ENCODE assay signal across 33 mouse cellular contexts in the genomic region with DNA sequence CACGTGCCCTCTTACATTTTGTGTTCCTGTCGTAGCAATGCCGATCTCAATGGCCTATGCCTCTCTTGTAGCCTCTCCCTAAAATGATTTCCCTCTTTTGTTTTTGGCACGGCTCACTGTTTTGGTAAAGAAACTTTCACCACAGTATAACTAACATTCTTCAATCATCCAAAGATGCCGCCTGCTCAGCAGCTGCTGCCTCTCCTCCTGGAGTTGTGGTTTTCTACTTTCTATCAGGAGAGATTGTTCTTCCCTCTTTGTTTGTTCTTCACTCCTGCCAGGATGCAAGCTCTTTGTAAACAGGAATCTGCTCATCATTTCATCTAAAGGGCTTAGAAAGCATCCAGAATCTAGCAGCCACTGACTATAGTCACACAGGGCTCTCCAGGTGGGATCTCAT. TPM values are rescaled to one million over a fixed set of nuclear protein-coding genes. Genes with fewer than 3 reads are reported as not detected.
DNase-seq lines count a peak whose midpoint lies in the region; ATAC-seq and TF ChIP-seq lines count a peak whose summit lies in the region.
"Had no signal": no experiment of that assay in that cellular context is flagged by ENCODE, and none has a peak within 500 bp of the region (broad histone marks: within the 10 kb centered on the region; RNA-seq: fewer than 3 reads in every experiment).

No protein-coding gene starts in this region.

- no peaks in the 10 kb centered on the region for H3K27me3 ChIP-seq in heart, adult 2 months (ENCODE audit: control insufficient read depth, insufficient read depth, low read length)
- H3K27me3 ChIP-seq in lung, postnatal 0 days (replicated peaks; ENCODE audit: insufficient read depth, low read length) = no peaks in the 10 kb centered on the region
- H3K27me3 ChIP-seq: forebrain, embryonic 15.5 days; hindbrain, embryonic 13.5 days; intestine, embryonic 15.5 days; Patski had no signal

- WGBS in heart, adult 2 months = 67% methylated on average over 5 of the region's 5 CpGs
- WGBS in lung, postnatal 0 days = 59% methylated on average over 5 of the region's 5 CpGs

- no peak overlapping the region for H3K9ac ChIP-seq in heart, adult 2 months (ENCODE audit: low read depth, low read length)
- no peak overlapping the region for H3K9ac ChIP-seq in lung, postnatal 0 days (replicated peaks; ENCODE audit: low read depth)
- H3K9ac ChIP-seq: embryonic facial prominence, embryonic 13.5 days; forebrain, embryonic 12.5 days; forebrain, embryonic 15.5 days; heart, embryonic 13.5 days; hindbrain, embryonic 13.5 days; intestine, embryonic 15.5 days had no signal

- TF ChIP-seq CTCF in heart, adult 2 months (IDR thresholded peaks at IDR 0.05) = no peak
- TF ChIP-seq CTCF in lung, postnatal 0 days (IDR thresholded peaks at IDR 0.05) = no peak

- no peak for TF ChIP-seq POLR2A in heart, adult 2 months (IDR thresholded peaks at IDR 0.05; ENCODE audit: insufficient read depth, low read depth, low read length)

- DNase-seq in heart, adult 2 months = no peak
- no peak for DNase-seq in heart, postnatal 25 days (ENCODE audit: low spot score)
- DNase-seq in 3T3-L1 (ENCODE audit: low read depth, low spot score) (peak; percentile 36), NIH3T3 (ENCODE audit: low read depth) (peak; percentile 46)
- no peak for DNase-seq in lung, postnatal 0 days (ENCODE audit: low spot score)
- no peak for DNase-seq in T-cell, adult 2 months (ENCODE audit: low spot score)
- DNase-seq: adrenal gland, adult 2 months; adrenal gland, postnatal 14 days; cerebellum, adult 11-12 months; cerebellum, adult 8-10 months; cerebellum, postnatal 10 days; cerebellum, postnatal 36 days; embryo, embryonic 11 days; gastrocnemius, postnatal 14 days; heart, adult 18-20 months; heart, postnatal 36 days had no signal

- H3K4me1 ChIP-seq in heart, adult 2 months (ENCODE audit: control insufficient read depth, insufficient read depth, low read length) = peaks cover 20% of the 10 kb centered on the region
- H3K4me1 ChIP-seq in lung, postnatal 0 days (ENCODE audit: insufficient read depth, low read depth, low read length) = no peaks in the 10 kb centered on the region
- H3K4me1 ChIP-seq: forebrain, embryonic 15.5 days had no signal

- intact Hi-C loops in heart, adult 2 months (cut with DNase I) = loop anchor here (2.0 to 5.0 kb wide), 3 partner anchors 219 to 338 kb away; no protein-coding TSS in a partner anchor
- intact Hi-C loops in heart, postnatal 25 days (cut with DNase I) = loop anchor here (5.0 kb wide), 2 partner anchors 219 to 339 kb away; no protein-coding TSS in a partner anchor

- no peaks in the 10 kb centered on the region for H3K9me3 ChIP-seq in lung, postnatal 0 days (ENCODE audit: low read length)
- H3K9me3 ChIP-seq: embryonic facial prominence, embryonic 10.5 days; embryonic facial prominence, embryonic 13.5 days; forebrain, embryonic 12.5 days; forebrain, embryonic 15.5 days; heart, embryonic 10.5 days; heart, embryonic 13.5 days; hindbrain, embryonic 10.5 days; hindbrain, embryonic 13.5 days; intestine, embryonic 15.5 days had no signal

- H3K79me2 ChIP-seq in heart, adult 2 months (replicated peaks; ENCODE audit: control insufficient read depth, insufficient read depth, low read length) = no peaks in the 10 kb centered on the region

- H3K36me3 ChIP-seq in heart, adult 2 months (ENCODE audit: control insufficient read depth, insufficient read depth, low read length) = no peaks in the 10 kb centered on the region
- no peaks in the 10 kb centered on the region for H3K36me3 ChIP-seq in lung, postnatal 0 days (ENCODE audit: insufficient read depth, low read length)
- H3K36me3 ChIP-seq: embryonic facial prominence, embryonic 10.5 days; embryonic facial prominence, embryonic 13.5 days; forebrain, embryonic 12.5 days; heart, embryonic 10.5 days; heart, embryonic 13.5 days; hindbrain, embryonic 10.5 days; intestine, embryonic 15.5 days had no signal

- no peak for TF ChIP-seq EP300 in heart, adult 2 months (IDR thresholded peaks at IDR 0.05; ENCODE audit: insufficient read depth, low read depth, low read length)
- TF ChIP-seq EP300 in lung, postnatal 0 days (IDR thresholded peaks at IDR 0.05) = no peak

- no peak for ATAC-seq in lung, postnatal 0 days
- ATAC-seq: forebrain, embryonic 15.5 days; hindbrain, embryonic 16.5 days; Patski had no signal

- H3K4me3 ChIP-seq in heart, adult 2 months = no peak overlapping the region
- no peak overlapping the region for H3K4me3 ChIP-seq in lung, postnatal 0 days (ENCODE audit: low read depth, low read length)
- H3K4me3 ChIP-seq: embryonic facial prominence, embryonic 10.5 days; embryonic facial prominence, embryonic 13.5 days; erythroblast, embryonic 14.5 days; forebrain, embryonic 12.5 days; forebrain, embryonic 15.5 days; heart, embryonic 10.5 days; heart, embryonic 13.5 days; hindbrain, embryonic 10.5 days; hindbrain, embryonic 13.5 days; intestine, embryonic 15.5 days had no signal

- no peak overlapping the region for H3K4me2 ChIP-seq in lung, postnatal 0 days (replicated peaks; ENCODE audit: low read depth, low read length)
- H3K4me2 ChIP-seq: embryonic facial prominence, embryonic 13.5 days; forebrain, embryonic 12.5 days; forebrain, embryonic 15.5 days; heart, embryonic 13.5 days; hindbrain, embryonic 13.5 days; intestine, embryonic 15.5 days had no signal

- H3K27ac ChIP-seq in heart, adult 2 months = peak overlapping the region; percentile 67
- H3K27ac ChIP-seq in lung, postnatal 0 days (ENCODE audit: low read length) = no peak overlapping the region
- H3K27ac ChIP-seq: embryonic facial prominence, embryonic 10.5 days; embryonic facial prominence, embryonic 13.5 days; forebrain, embryonic 12.5 days; forebrain, embryonic 15.5 days; heart, embryonic 10.5 days; heart, embryonic 13.5 days; hindbrain, embryonic 10.5 days; hindbrain, embryonic 13.5 days; intestine, embryonic 15.5 days had no signal

RNA-seq across cellular contexts. Expression of a gene that starts 14.8 kb away (rescaled TPM):
- 10 to 100 TPM; 29.9 to 41.5 TPM for total RNA-seq in heart, adult 2 months (2021)
- polyA plus RNA-seq in heart, adult 2 months (2012; rRNA removed) = 24.6 and 37.7 TPM in 2 replicates
- total RNA-seq in heart, postnatal 25 days (2021) = 10 to 100 TPM; 29.7 to 32.7 TPM
- 3.7 and 5.0 TPM in 2 replicates for polyA plus RNA-seq in lung, postnatal 0 days (2015; fragmentation: Nextera tagmentation; extraction: Ambion mirVana)
- polyA plus RNA-seq: erythroblast, embryonic 14.5 days had no signal

RNA-seq across cellular contexts. Expression of a gene that starts 39.6 kb away (rescaled TPM):
- total RNA-seq in heart, adult 2 months (2021) = not detected
- not detected in 2 replicates for polyA plus RNA-seq in heart, adult 2 months (2012; rRNA removed)
- not detected for total RNA-seq in heart, postnatal 25 days (2021)
- polyA plus RNA-seq in lung, postnatal 0 days (2015; fragmentation: Nextera tagmentation; extraction: Ambion mirVana) = not detected in 2 replicates
- total RNA-seq: adrenal gland, adult 2 months; adrenal gland, postnatal 14 days; adrenal gland, postnatal 4 days; ES-E14; gastrocnemius, postnatal 14 days; gastrocnemius, postnatal 4 days; heart, adult 18-20 months; heart, postnatal 36 days had no signal
- polyA plus RNA-seq: adrenal gland, adult 2 months; cortical plate, adult 2 months; embryonic facial prominence, embryonic 10.5 days; embryonic facial prominence, embryonic 13.5 days; erythroblast, embryonic 14.5 days; forebrain, embryonic 12.5 days; forebrain, embryonic 15.5 days; heart, embryonic 10.5 days; heart, embryonic 13.5 days; heart, embryonic 16.5 days; hindbrain, embryonic 10.5 days; hindbrain, embryonic 13.5 days; hindbrain, embryonic 16.5 days; intestine, embryonic 15.5 days; Patski had no signal

Comparison
In these comparisons a context has a peak if more than half of its experiments do, and no peak if none do; other contexts are left out.
1. DNase-seq: peak in 3T3-L1 (single experiment) and NIH3T3 (single experiment); none in heart, adult 2 months (0 of 2), heart, postnatal 25 days (single experiment), lung, postnatal 0 days (single experiment) and T-cell, adult 2 months (single experiment).